In genomic region chr1:55665828-55666673, GRCm38 (mm10) we compare ENCODE assay signal across 8 mouse cellular contexts.
DNase-seq lines count a peak whose midpoint lies in the region; ATAC-seq lines count a peak whose summit lies in the region.

No protein-coding gene starts in this region.

- peak; percentile 88 for ATAC-seq in forebrain, embryonic 15.5 days (replicated peaks)
- ATAC-seq in liver, embryonic 11.5 days (replicated peaks; ENCODE audit: low FRiP score) = no peak

- 5% methylated on average over 11 of the region's 11 CpGs for WGBS in forebrain, embryonic 15.5 days
- 55% methylated on average over 11 of the region's 11 CpGs for WGBS in liver, embryonic 11.5 days

- peak overlapping the region; percentile 3; the same call in 1 of the 2 replicates for H3K4me2 ChIP-seq in forebrain, embryonic 15.5 days (replicated peaks)
- no peak overlapping the region for H3K4me2 ChIP-seq in liver, embryonic 11.5 days

- H3K27me3 ChIP-seq in forebrain, embryonic 15.5 days = no peaks in the 10 kb centered on the region
- no peaks in the 10 kb centered on the region for H3K27me3 ChIP-seq in liver, embryonic 11.5 days (replicated peaks; ENCODE audit: control insufficient read depth, insufficient read depth, low read length)

- no peak overlapping the region for H3K9ac ChIP-seq in forebrain, embryonic 15.5 days (replicated peaks)
- H3K9ac ChIP-seq in liver, embryonic 11.5 days (ENCODE audit: low read depth, low read length) = no peak overlapping the region

- peak overlapping the region; percentile 86 for H3K27ac ChIP-seq in forebrain, embryonic 15.5 days (replicated peaks)
- no peak overlapping the region for H3K27ac ChIP-seq in liver, embryonic 11.5 days (ENCODE audit: low read depth, low read length)

- H3K4me3 ChIP-seq in forebrain, embryonic 15.5 days = no peak overlapping the region
- H3K4me3 ChIP-seq in liver, embryonic 11.5 days (ENCODE audit: low read depth, low read length) = no peak overlapping the region

- H3K4me1 ChIP-seq in forebrain, embryonic 15.5 days = peaks cover 45% of the 10 kb centered on the region
- no peaks in the 10 kb centered on the region for H3K4me1 ChIP-seq in liver, embryonic 11.5 days (replicated peaks; ENCODE audit: control insufficient read depth, insufficient read depth, low read length)

- H3K9me3 ChIP-seq in forebrain, embryonic 15.5 days = no peaks in the 10 kb centered on the region
- no peaks in the 10 kb centered on the region for H3K9me3 ChIP-seq in liver, embryonic 11.5 days (ENCODE audit: control insufficient read depth, low read length)

- no peaks in the 10 kb centered on the region for H3K36me3 ChIP-seq in forebrain, embryonic 15.5 days
- H3K36me3 ChIP-seq in liver, embryonic 11.5 days (ENCODE audit: control insufficient read depth, insufficient read depth, low read length) = no peaks in the 10 kb centered on the region

- DNase-seq in adrenal gland, postnatal 14 days = peak; percentile 6
- no peak for DNase-seq in adrenal gland, postnatal 25 days
- peak; percentile 16 for DNase-seq in cerebellum, adult 11 months
- DNase-seq in left cerebral cortex, adult 11 months (ENCODE audit: low spot score) = peak; percentile 47
- peak; percentile 13 for DNase-seq in retina, postnatal 7 days (ENCODE audit: low read depth, low spot score)
- no peak for DNase-seq in kidney, adult 11 months
- no peak for DNase-seq in liver, embryonic 11.5 days (ENCODE audit: low spot score)

Comparison
In these comparisons a context has a peak if more than half of its experiments do, and no peak if none do; other contexts are left out.
1. DNase-seq: peak in adrenal gland, postnatal 14 days (single experiment), cerebellum, adult 11 months (single experiment), left cerebral cortex, adult 11 months (single experiment) and retina, postnatal 7 days (single experiment); none in adrenal gland, postnatal 25 days (single experiment), kidney, adult 11 months (single experiment) and liver, embryonic 11.5 days (single experiment).